Mouse (Mus musculus): Measurements from ENCODE around the gene 4930524B15Rik. TPM values are rescaled to one million over a fixed set of nuclear protein-coding genes. Genes with fewer than 3 reads are reported as not detected.
"Not testable (repeated sequence)": the region's sequence is repeated elsewhere in the genome, so short reads cannot be mapped to it uniquely, and the experiment has no call there.

The 4930524B15Rik gene
- total RNA-seq, 2 experiments from 2014 or later, result not detected

- ATAC-seq (replicated peaks; ENCODE audit: poor library complexity), result not testable (repeated sequence)
Measured at GRCm38 (mm10) chr11:31982247-31982943, 17.0 kb downstream of the 4930524B15Rik start.

GRCm38 (mm10) chr11:31983249-31983648, 17.9 kb downstream of the 4930524B15Rik start:
- no peak for ATAC-seq (replicated peaks; ENCODE audit: poor library complexity)

GRCm38 (mm10) chr11:31984786-31985185, 19.4 kb downstream of the 4930524B15Rik start:
- ATAC-seq (replicated peaks; ENCODE audit: poor library complexity), result no peak

- ATAC-seq (replicated peaks; ENCODE audit: poor library complexity), result no peak
Measured at GRCm38 (mm10) chr11:31992535-31992934, 27.1 kb downstream of the 4930524B15Rik start.

GRCm38 (mm10) chr11:31999716-32000115, 34.3 kb downstream of the 4930524B15Rik start:
- no peak for ATAC-seq (replicated peaks; ENCODE audit: poor library complexity)

- peak; percentile 97 for ATAC-seq (replicated peaks; ENCODE audit: poor library complexity)
Measured at GRCm38 (mm10) chr11:32000281-32000680, 34.9 kb downstream of the 4930524B15Rik start, which contains the start of gene Nsg2. Nsg2 (plus strand) TSS chr11:32000463.

GRCm38 (mm10) chr11:32001181-32001910, 36.0 kb downstream of the 4930524B15Rik start:
- no peak for ATAC-seq (replicated peaks; ENCODE audit: poor library complexity)

- no peak for ATAC-seq (replicated peaks; ENCODE audit: poor library complexity)
Measured at GRCm38 (mm10) chr11:32002670-32003072, 37.3 kb downstream of the 4930524B15Rik start.

- 0 out of 2 replicates have a peak, but pooled peaks have one; percentile 29 for ATAC-seq (replicated peaks; ENCODE audit: poor library complexity)
Measured at GRCm38 (mm10) chr11:32008049-32008448, 42.7 kb downstream of the 4930524B15Rik start.

- no peak for ATAC-seq (replicated peaks; ENCODE audit: poor library complexity)
Measured at GRCm38 (mm10) chr11:32008852-32009251, 43.5 kb downstream of the 4930524B15Rik start.

- no peak for ATAC-seq (replicated peaks; ENCODE audit: poor library complexity)
Measured at GRCm38 (mm10) chr11:32009961-32010662, 44.7 kb downstream of the 4930524B15Rik start.

GRCm38 (mm10) chr11:32010663-32010970, 45.2 kb downstream of the 4930524B15Rik start:
- no peak for ATAC-seq (replicated peaks; ENCODE audit: poor library complexity)

GRCm38 (mm10) chr11:32011867-32012603, 46.6 kb downstream of the 4930524B15Rik start:
- peak; percentile 48; the same call in 1 of the 2 replicates for ATAC-seq (replicated peaks; ENCODE audit: poor library complexity)

GRCm38 (mm10) chr11:32013014-32013427, 47.6 kb downstream of the 4930524B15Rik start:
- peak; percentile 37 for ATAC-seq (replicated peaks; ENCODE audit: poor library complexity)

- no peak for ATAC-seq (replicated peaks; ENCODE audit: poor library complexity)
Measured at GRCm38 (mm10) chr11:32013561-32013960, 48.2 kb downstream of the 4930524B15Rik start.

GRCm38 (mm10) chr11:32018201-32018600, 52.8 kb downstream of the 4930524B15Rik start:
- no peak for ATAC-seq (replicated peaks; ENCODE audit: poor library complexity)

GRCm38 (mm10) chr11:32020031-32020965, 54.9 kb downstream of the 4930524B15Rik start:
- ATAC-seq (replicated peaks; ENCODE audit: poor library complexity), result peak; percentile 95

GRCm38 (mm10) chr11:32026634-32027033, 61.2 kb downstream of the 4930524B15Rik start:
- ATAC-seq (replicated peaks; ENCODE audit: poor library complexity), result no peak

GRCm38 (mm10) chr11:32027474-32028342, 62.3 kb downstream of the 4930524B15Rik start:
- ATAC-seq (replicated peaks; ENCODE audit: poor library complexity), result no peak

Data from megakaryocyte progenitor cell, adult 5-6 weeks (primary cell).